Mouse (Mus musculus): ENCODE data around the gene Ttc7.
"Not testable (repeated sequence)": the region's sequence is repeated elsewhere in the genome, so short reads cannot be mapped to it uniquely, and the experiment has no call there.

Gene Ttc7

DNA sequence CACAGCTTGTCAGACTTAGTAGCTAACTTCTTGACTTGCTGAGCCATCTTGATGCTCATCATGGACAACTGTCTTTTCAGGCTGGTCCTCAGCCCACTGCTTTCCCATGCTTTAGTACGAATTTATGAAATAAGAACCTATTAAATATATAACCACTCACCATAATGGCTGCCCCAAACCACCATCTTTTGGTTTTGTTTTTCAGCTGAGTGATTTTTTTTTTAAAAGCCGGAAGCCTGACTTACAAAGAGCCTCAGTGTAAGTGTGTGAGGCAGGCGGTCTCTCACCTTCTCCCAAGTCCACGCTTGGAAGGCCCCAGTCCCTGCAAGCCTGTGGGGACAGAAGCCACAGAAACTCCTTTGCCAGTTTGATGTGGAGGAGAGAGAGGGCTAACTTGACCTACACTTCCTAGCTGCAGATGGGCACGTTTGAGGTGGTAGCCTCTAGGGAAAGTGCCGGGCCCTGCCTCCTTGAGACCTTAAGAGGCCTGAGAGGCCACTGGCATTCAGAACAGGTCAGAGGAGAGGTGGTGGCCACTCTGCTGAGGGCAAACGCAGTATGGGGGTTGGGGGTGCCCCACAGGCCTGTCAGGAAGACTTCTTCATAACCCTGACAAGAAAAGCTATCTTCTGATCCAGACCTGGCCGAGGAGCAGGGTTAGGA lies 3.9 kb downstream of the Ttc7 start:
- no peak for DNase-seq

DNA sequence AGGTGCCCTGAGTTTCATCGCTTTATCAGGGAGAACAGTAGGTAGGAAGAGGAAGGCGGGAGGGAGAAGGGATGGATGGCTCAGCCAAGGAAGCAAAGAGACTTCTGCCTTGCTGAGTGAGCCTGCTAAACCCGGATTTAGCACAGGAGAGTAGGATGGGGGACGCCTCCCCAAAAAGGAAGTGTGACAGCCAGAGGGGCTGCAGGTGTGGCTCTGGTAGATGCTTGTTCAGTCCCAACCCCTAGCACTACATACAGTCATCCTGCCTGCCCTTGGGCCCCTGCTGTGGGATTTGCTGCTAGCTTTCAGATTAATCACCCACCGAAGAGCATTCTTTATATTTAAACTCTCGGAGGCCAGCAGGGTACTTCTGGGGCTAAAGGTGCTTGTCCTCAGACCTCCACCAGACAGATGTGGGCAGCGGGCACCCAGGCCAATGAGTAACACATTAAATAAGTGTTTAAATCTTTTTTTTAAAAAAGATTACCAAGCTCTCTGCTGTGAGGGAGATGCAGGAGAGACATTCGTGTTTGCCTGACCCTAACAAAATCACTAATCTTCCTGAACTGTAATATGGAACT lies 4.6 kb downstream of the Ttc7 start:
- DNase-seq: peak; percentile 44

DNA sequence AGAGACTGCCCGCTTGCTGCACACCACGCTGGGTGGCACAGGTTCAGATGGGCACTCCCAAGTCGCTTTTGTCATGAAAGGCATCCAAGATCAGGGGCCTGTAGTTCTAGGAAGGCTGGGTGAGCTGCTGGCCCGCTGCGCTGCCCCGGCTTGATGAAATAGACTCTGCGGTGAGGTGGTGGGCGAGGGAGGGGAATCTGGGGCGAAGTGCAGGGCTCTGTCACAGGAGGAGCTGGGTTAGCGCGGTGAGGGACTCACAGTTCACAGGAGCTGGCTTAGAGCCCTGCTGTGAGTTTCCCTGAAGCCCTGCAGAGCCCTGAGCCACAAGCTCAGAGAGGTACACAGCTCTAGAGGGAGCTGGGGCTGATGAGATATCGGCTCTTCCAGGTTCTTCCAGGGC lies 5.4 kb downstream of the Ttc7 start:
- peak; percentile 51 for DNase-seq

DNA sequence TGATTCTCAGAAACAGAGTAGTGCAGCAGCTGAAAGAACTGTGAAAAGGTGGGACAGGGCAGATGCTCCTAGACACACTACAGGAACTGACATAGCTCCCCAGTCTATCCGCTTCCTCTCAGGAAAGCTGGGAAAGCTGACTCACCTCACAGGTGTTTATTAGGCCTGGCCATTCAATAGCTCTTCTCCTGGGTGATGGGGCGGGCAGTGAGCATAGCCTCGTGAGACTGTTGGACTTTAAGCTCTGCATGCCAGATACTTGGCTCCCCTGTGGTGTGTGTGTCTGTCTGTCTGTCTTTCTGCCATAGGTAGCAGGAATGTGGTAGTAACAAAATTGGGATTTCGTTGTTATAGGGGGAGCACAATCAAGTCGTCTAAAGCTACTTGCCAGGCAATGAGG lies 6.7 kb downstream of the Ttc7 start:
- DNase-seq: peak; percentile 45

DNA sequence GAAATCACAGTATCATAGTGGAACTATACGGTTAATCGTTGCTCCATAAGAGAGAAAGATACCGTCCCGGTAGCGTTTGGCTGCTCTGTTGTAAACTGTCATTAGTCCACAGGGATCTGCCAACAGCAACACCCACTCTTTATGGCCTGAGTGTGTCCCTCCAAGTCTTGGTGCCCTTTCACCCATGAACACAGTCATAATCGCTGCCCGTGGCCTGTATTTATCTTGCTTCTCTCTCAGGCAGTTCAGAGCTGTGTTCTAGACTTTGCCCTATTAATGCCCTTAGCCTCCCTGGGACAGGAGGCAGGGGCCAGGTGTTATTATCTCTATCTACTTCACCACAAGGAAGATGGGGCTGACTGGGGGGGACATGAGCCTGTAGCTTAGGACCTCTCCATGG lies 8.4 kb downstream of the Ttc7 start:
- no peak for DNase-seq

DNA sequence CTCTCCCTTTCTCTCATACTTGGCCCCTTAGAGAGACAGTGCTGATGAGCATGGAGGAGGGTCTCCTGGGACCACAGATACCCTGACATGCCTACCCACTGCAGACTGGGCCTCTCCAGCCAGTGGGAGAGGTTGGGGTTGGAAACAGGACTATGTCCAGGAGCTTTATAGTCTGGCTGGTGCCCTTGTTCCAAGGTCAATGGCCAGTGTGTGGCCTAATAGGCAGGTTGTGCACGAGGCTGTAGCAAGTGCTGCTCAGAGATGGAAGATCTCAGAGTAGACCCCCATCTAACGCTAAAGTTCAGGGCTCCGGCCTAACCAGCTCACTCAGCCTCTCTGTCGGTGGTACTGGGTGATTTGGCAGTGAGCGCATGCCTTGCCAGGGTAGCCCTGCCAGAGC lies 9.1 kb downstream of the Ttc7 start:
- no peak for DNase-seq

DNA sequence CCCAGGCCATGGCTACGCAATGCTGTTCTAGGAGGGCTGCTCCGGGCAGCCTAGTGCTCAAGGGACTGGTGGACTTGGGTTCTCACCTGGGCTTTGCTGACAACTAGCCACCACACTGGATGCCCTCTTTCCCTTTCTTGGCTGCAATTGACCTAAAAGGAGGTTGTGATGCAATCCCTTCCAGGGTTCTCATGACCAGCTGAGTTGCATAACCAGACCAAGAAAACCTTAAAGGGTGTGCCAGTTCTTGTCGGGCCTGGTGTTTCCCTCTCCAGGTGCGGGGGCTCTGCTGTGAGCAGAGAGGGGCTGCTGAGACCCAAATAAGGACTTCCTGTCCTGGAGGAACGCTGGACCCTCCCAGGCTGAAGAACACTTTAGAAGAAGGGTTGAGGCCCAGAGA lies 10.4 kb downstream of the Ttc7 start:
- DNase-seq: no peak

DNA sequence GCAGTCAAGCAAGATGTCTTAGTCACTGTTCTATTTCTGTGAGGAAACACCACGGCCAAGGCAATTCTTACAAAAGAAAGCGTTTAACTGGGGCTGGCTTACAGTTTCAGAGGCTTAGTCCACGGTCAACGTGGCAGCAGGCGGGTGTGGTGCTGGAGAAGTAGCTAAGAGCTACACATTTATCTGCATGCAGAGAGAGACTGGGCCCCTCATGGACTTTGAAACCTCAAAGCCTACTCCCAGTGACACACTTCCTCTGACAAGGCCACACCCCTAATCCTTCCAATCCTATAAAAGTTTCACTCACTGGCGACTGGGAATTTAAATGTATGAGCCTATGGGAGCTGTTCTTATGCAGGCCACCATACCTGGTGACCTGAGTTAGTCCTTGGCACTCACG lies 13.1 kb downstream of the Ttc7 start:
- no peak for DNase-seq

DNA sequence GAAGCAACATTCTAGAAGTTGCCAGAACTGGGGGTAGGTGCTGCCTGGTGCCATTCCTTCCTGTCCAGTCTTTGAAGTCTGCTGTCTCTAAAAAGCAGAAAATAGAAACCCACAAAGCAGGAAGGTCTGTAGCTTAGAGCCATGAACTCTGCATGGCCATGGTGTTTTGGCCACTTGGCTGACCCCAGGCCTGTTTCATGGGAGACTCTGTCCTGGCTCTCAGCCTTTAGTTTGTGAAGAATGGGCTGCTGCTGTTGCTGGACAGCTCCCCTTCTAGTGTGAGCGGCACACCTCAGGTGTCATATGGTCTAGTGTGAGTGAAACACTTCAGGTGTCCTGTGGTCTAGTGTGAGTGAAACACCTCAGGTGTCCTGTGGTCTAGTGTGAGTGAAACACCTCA lies 14.0 kb downstream of the Ttc7 start:
- not testable (repeated sequence) for DNase-seq

DNA sequence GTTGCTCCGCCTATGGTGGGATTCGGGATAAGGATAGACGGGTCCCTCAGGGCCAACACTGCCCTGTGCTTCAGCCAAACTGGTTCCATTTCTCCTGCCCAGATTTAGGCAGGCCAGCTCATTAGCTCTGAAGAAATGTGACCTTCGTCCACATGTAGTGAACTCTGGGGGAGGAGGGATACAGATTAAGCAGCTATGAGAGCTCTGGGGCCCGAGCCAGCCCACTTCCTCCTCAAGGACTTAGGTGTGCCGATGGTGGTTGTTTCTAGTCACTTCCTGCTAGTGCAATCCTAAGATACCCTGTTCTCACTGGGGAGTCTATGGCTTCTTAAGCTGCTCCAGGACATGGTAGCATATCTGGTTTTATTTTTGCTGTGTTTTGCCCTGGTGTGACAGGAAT lies 16.3 kb downstream of the Ttc7 start:
- DNase-seq: peak; percentile 47

DNA sequence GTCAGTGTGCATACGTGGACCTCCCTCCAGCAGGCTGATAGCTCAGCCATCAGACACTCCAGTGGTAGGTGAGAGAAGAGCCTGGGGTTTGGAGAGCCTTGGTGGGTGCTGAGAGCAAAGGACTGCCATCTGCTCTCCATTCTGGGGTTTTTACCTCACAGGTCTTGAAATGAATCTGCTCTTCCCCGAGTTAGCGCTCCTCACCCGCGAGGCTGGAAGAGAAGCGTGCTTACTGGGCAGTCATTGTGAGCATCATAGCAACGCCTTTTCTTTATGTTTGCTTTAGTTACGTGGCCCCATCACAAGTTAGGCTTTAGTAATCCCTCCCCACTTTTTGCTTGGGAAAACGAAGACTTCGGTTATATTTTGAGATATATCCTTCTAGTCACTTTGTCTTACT lies 17.7 kb downstream of the Ttc7 start:
- no peak for DNase-seq

DNA sequence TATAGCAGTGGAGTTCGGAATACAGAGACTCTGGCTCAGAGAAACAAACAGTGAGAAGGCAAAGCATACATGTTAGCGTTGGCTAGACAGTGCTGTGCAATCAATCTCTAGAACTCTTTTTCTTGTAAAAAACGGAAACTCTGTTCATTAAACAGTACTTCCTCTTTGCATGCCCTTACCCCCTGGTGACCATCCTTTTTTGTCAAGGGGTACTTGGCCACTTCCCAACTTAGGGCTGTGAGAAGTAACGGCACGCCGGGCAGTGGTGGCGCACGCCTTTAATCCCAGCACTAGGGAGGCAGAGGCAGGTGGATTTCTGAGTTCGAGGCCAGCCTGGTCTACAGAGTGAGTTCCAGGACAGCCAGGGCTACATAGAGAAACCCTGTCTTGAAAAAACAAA lies 18.9 kb downstream of the Ttc7 start:
- not testable (repeated sequence) for DNase-seq

DNA sequence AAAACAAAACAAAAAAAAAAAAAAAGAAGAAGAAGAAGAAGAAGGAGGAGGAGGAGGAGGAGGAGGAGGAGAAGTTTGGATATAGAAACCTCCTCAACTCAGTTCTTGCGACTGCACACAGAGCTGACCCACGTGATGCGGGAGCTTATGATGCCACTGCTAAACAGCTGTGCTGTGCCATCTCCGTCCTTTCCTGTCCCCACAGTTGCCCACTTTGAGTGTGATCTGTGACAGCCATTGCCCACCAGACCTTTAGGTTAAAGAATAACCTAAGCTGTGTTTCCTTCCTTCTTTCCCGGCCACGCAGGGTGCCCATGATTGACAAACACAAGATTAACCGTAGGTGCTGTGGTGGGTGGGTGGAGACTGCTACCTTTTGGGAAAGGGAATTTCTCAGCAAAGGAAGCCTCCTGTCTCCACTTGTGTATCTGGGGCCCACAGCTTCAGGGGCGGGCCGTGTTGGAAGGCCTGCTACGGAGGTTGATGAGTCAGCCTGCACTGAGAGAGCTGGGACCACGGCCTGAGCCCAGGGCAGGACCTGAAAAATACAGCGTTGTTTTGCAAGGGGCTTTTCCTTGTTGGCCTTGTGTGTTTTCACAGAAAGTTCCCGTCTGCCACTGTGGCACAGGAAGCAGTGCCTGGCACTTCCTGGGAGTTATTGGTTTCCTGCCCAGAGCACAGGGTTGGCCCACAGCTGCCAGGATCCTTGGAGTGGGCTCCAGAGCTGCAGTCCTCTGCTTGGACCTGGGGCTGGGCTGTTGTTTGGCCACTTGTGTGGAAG lies 19.5 kb downstream of the Ttc7 start:
- DNase-seq: peak; percentile 32

DNA sequence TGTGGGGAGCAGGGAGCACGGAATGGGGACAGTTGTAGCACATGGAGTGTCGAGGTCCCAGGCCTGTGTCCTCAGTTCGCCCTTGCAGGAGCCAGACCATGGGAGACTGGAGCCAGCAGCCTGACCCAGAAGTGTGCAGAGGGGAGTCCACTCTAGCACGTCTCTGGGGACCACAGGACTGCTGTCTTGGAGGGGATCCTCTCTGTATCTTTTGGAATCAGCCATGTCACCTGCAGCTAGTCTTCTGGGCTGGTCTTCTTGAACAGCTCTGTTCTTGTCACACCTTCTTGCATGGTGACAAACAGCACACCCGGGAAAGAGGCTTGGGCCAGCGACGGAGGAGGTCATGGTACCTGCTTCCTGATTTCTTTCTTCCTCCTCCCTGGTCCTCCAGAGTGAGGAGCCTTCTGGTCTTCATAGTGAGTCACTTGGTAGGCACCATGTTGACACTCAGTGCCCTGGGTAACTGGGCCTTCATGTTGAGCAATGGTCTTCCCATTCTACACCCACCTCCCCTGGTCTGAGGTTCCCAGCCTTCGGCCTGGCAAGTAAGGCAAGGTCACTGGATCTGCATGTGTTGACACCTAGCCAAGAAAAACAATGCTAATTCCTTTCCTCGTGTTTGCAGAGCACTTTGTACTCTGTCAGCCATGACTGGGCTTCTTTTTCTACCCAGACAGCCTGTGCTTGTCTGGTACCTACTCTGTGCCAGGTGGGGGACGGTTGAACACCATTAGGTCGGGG lies 21.6 kb downstream of the Ttc7 start:
- no peak for DNase-seq

DNA sequence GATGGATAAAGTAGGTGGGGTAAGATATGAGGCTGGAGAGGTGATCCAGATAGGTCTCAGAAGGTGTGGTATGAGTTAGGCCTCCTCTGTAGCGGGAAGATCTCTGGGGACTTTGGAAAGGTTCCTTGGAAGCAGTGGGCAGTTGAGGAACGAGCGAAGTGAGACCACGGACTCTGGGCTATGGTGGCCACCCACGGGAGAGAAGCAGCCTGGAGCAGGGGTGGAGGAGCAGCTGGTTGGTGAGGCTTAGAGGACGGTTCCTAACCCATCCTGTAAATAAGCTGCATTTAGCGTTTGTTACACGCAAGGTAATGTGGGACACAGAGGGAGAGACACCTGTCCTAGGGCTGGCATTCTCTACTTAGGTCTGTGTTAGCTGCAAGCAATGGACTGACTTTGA lies 22.4 kb downstream of the Ttc7 start:
- no peak for DNase-seq

DNA sequence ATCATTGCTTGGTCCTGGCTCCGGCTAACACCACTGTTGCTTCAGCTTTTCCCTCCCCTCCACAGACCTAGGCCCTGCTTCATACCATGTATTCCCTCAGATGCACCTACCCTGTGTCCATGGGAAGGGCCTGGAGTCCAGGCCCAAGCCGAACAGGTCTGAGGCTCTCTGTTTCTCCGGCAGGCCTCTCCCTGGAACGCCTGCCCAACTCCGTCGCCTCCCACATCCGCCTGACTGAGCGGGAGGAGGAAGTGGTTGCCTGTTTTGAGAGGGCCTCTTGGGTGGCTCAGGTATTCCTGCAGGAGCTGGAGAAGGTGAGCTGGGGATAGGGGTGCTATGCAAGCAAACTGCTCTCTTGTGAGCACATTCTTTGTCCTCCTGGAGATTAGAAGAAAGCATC lies 24.1 kb downstream of the Ttc7 start:
- peak; percentile 52 for DNase-seq

DNA sequence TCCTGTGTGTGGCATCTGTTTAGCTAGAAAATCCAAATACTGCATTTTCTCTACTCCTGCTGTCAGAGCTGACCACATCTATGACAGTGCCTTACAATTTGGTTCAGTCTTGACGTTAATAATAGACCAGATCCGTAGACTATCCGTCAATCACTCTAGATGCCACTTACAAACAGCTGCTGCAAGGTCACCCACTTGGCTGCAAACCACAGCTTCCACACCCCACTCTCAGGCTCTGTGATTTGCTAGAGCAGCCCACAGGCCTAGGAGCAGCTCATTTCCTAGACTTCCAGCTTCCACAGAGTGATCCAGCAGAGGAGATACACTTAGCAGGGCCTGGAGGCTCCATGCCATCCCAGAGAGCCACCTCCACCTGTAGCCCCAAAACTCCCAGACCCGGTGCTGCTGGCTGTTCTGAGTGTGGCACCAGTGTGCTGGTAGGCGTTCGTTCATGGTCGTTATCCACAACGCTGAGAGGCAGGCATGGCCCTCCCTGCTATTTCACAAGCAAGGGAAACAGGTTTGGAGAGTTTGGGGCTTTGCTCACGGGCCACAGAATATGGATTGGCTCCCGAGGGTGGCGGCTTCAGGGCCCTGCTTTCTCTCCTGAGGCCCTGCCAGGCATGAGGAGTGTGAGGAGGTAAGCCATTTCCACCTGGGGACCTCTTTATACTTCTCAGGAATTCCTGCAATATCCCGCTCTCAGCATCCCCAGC lies 26.5 kb downstream of the Ttc7 start:
- no peak for DNase-seq

DNA sequence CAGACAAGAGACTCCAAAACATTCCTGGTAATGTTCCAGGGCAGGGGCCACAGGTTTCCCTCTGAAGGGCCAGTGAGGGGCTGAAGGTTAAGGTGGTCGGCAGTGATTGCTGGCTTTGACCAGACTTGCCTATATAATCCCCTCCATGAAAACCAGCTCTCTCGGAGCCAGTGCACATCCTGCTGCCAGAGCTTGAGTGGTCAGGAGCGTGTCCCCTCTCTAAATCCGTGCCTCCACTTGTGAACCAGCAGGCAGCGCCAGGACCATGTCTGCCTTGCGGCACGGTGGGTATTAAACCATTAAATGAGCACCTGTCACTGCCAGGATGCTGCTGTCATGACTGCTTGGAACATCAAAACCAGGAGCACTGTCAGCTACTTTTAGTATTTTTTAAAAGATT lies 27.8 kb downstream of the Ttc7 start:
- no peak for DNase-seq

DNA sequence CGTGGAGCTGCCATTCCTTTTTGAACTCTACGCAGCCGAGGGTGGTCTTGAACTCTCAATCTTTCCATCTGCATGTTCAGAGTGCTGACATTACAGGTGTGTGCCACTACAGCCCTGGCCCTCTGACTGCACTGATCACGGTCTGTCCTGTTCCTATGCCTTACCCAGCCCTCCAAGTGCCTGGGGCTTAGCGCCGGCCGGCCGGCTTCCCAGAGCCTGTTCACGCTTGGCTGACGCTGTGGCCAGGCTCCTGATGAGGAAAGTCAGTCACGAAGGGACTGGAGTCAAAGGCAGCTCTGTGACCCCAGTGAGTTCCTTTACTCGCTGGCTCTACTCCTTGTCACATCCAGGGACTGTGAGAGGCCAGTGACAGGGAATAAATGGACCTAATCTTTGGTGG lies 29.7 kb downstream of the Ttc7 start:
- peak; percentile 76 for DNase-seq

DNA sequence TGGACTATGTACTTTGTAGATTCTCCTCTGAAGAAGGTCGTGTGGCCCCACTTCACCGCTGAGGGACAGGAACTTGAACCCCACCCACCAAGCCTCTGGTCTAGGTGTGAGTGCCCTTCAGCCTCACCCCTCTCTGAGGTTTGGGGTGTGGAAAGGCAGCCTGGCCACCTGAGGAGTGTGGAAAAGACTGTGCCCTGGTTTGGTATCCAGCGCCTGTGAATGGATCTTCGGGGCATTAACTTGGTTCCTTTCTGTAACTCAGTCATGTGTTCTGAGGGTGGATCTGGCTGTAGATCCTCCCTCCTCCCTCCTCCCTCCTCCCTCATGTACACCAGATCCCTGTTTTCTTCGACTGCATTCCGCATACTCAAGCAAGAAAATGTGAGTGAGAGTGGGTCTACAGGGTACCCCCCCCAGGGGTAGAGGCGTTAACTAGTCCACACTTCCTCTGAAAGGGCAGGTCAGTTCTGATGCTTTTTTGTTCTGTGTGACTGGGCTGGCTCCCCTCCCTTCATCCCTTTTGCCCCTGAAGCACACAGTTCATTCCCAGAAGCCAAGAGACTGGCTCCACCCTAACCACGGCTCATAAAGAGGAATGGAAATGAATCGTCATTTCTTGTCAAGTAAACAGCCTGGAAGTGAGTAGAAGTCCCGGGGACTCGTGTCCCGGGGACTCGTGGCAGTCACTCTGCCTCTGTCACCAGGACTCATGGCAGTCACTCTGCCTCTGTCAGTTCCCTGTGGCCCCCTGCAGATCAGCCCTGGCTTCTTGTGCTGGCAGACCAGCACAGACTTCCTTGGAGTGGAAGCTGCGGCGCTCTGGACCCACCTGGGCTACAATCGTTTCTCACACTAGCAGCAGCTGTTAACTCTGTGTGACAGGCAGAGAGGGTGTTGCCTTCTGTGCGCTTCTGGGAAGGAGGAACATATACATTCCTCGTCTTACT lies 30.5 kb downstream of the Ttc7 start:
- peak; percentile 43 for DNase-seq

DNA sequence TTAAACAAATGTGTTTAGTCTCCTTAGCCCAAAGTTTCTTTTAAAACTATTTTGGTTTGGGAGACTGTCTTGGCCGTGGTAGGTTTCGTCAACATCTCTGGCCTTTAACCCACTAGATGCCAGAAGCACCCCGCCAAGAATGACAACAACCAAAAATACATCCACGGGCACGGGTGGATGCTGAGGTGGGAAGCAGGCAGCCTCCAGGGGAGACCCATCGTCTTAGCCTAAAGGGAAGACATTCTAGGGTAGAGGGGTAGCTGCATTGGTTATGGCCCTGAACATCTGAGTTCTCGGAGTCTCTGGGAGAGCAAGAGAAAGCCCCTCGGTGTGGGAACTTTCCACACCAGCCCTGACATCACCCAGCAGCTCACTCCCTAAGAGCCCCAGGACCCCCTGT lies 31.4 kb downstream of the Ttc7 start:
- no peak for DNase-seq

DNA sequence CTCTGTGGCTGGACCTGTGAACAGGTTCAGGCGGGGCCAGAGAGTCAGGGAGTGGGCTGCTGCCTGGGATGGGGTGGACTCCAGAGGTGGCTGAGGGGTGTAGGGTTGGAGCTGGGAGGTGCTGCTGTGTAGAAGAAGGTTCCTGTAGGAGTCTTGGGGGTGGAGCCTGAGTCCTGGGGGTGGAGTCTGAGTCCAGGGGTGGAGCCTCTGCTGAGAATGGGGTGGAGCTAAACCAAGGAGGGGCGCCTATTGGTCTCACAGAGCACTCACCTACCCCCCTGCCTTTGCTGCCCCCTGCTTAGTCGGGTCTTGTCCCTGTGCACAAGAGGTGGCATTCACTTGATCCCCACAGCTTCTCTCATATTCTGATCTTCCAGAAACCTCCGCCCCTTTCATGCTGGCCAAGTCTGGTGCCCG lies 31.9 kb downstream of the Ttc7 start:
- DNase-seq: peak; percentile 59

Measured in kidney, postnatal 10 days (tissue).